Mouse (Mus musculus): ENCODE results near the gene Nt5c1a. TPM values are rescaled to one million over a fixed set of nuclear protein-coding genes. Genes with fewer than 3 reads are reported as not detected.

Nt5c1a gene
- polyA plus RNA-seq, 1 experiment from 2014 or later, result not detected

GRCm38 (mm10) chr4:123162305-123162917 lies 38.9 kb upstream of the Nt5c1a start:
- no peak overlapping the region for H3K4me3 ChIP-seq (replicated peaks; ENCODE audit: low read depth, low read length)
- WGBS, result 8% methylated on average over 15 of the region's 15 CpGs
- H3K36me3 ChIP-seq (ENCODE audit: control insufficient read depth, insufficient read depth, low read length), result no peaks in the 10 kb centered on the region
- peak overlapping the region; percentile 45 for H3K4me2 ChIP-seq (ENCODE audit: low read length)
- DNase-seq (peak; percentile 72), ATAC-seq (ENCODE audit: low FRiP score, low TSS enrichment) (no peak)
- no peak overlapping the region; the same call in 1 of the 2 replicates for H3K9ac ChIP-seq (replicated peaks; ENCODE audit: low read length)
- peak overlapping the region; percentile 20; the same call in 1 of the 2 replicates for H3K27ac ChIP-seq (replicated peaks; ENCODE audit: low read depth, low read length)
- no peaks in the 10 kb centered on the region for H3K27me3 ChIP-seq (ENCODE audit: control insufficient read depth, insufficient read depth, low read length)
- no peaks in the 10 kb centered on the region for H3K9me3 ChIP-seq (ENCODE audit: control insufficient read depth, low read length)
- H3K4me1 ChIP-seq (ENCODE audit: control insufficient read depth, insufficient read depth, low read length), result peaks cover 14% of the 10 kb centered on the region

DNA sequence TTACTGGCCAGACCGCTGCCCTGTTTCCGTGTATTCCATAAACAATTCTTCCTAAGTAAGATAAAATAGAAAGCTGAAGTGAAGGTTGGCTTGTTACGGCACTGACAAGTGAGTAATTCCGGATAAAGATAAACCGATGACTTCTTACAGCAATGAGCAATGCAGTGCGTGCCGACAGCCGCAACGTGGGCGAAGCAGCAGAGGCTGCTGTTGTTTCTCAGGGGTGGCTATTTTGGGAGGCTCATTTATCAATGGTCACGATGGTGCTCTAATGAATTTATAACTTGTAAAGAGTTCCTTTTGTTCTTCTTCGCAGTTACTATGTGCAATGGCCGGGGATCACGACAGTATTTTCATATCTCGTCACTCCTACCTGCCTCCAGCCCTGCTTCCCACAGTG lies 37.1 kb upstream of the Nt5c1a start:
- DNase-seq (no peak), ATAC-seq (ENCODE audit: low FRiP score, low TSS enrichment) (no peak)
- WGBS, result 92% methylated on average over 15 of the region's 15 CpGs
- H3K4me2 ChIP-seq (ENCODE audit: low read length), result no peak overlapping the region
- H3K4me1 ChIP-seq (ENCODE audit: control insufficient read depth, insufficient read depth, low read length), result peaks cover 14% of the 10 kb centered on the region
- H3K4me3 ChIP-seq (replicated peaks; ENCODE audit: low read depth, low read length), result no peak overlapping the region
- H3K9ac ChIP-seq (replicated peaks; ENCODE audit: low read length), result no peak overlapping the region
- H3K36me3 ChIP-seq (ENCODE audit: control insufficient read depth, insufficient read depth, low read length), result no peaks in the 10 kb centered on the region
- no peak overlapping the region for H3K27ac ChIP-seq (replicated peaks; ENCODE audit: low read depth, low read length)
- H3K27me3 ChIP-seq (ENCODE audit: control insufficient read depth, insufficient read depth, low read length), result no peaks in the 10 kb centered on the region
- 0 out of 2 replicates have a peak, but pooled peaks cover 2% of the 10 kb centered on the region for H3K9me3 ChIP-seq (ENCODE audit: control insufficient read depth, low read length)

DNA sequence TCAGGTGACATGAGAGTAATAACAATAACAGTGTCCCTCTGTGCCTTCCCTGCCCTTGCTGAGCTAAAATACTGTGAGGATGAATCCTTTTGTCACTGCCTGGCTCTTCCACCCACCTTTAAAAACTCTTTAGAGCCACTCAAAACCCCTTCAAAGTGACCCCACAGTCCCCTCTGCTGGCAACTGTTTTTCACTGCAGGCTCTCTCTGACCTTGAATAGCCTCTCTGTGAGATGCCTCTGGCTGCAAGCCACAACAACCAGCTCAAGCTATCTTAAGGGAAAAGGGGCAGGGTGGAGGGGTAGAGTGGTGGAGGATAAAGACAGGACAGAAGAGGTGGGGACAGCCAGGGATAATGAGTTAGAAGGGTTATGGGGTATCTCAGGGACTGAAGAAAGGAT lies 29.5 kb upstream of the Nt5c1a start:
- Histone ChIP-seq H3K36me3 (ENCODE audit: control insufficient read depth, insufficient read depth, low read length) (no peaks in the 10 kb centered on the region), H3K4me2 (ENCODE audit: low read length) (no peak overlapping the region), H3K4me3 (replicated peaks; ENCODE audit: low read depth, low read length) (no peak overlapping the region), H3K4me1 (ENCODE audit: control insufficient read depth, insufficient read depth, low read length) (no peaks in the 10 kb centered on the region), H3K27ac (replicated peaks; ENCODE audit: low read depth, low read length) (no peak overlapping the region), H3K9ac (replicated peaks; ENCODE audit: low read length) (no peak overlapping the region), H3K27me3 (ENCODE audit: control insufficient read depth, insufficient read depth, low read length) (no peaks in the 10 kb centered on the region), H3K9me3 (ENCODE audit: control insufficient read depth, low read length) (peaks cover 6% of the 10 kb centered on the region; the same call in 1 of the 2 replicates)
- DNase-seq (peak; percentile 14), ATAC-seq (ENCODE audit: low FRiP score, low TSS enrichment) (no peak)

GRCm38 (mm10) chr4:123182328-123183238 lies 18.7 kb upstream of the Nt5c1a start, which contains the start of gene Hpcal4:
Hpcal4 (plus strand) TSS chr4:123183227.
- no peaks in the 10 kb centered on the region for H3K36me3 ChIP-seq (ENCODE audit: control insufficient read depth, insufficient read depth, low read length)
- peaks cover 22% of the 10 kb centered on the region for H3K27me3 ChIP-seq (ENCODE audit: control insufficient read depth, insufficient read depth, low read length)
- under 1% methylated on average over 44 of the region's 44 CpGs for WGBS
- H3K4me3 ChIP-seq (replicated peaks; ENCODE audit: low read depth, low read length), result peak within 1 kb of the TSS; percentile 51
- peak; percentile 85 for DNase-seq
- peaks cover 15% of the 10 kb centered on the region for H3K4me1 ChIP-seq (ENCODE audit: control insufficient read depth, insufficient read depth, low read length)
- no peaks in the 10 kb centered on the region for H3K9me3 ChIP-seq (ENCODE audit: control insufficient read depth, low read length)
- H3K27ac ChIP-seq (replicated peaks; ENCODE audit: low read depth, low read length), result peak within 1 kb of the TSS; percentile 66
- H3K9ac ChIP-seq (replicated peaks; ENCODE audit: low read length), result peak within 1 kb of the TSS; percentile 57
- peak; percentile 68 for ATAC-seq (ENCODE audit: low FRiP score, low TSS enrichment)
- H3K4me2 ChIP-seq (ENCODE audit: low read length), result peak within 1 kb of the TSS; percentile 76

DNA sequence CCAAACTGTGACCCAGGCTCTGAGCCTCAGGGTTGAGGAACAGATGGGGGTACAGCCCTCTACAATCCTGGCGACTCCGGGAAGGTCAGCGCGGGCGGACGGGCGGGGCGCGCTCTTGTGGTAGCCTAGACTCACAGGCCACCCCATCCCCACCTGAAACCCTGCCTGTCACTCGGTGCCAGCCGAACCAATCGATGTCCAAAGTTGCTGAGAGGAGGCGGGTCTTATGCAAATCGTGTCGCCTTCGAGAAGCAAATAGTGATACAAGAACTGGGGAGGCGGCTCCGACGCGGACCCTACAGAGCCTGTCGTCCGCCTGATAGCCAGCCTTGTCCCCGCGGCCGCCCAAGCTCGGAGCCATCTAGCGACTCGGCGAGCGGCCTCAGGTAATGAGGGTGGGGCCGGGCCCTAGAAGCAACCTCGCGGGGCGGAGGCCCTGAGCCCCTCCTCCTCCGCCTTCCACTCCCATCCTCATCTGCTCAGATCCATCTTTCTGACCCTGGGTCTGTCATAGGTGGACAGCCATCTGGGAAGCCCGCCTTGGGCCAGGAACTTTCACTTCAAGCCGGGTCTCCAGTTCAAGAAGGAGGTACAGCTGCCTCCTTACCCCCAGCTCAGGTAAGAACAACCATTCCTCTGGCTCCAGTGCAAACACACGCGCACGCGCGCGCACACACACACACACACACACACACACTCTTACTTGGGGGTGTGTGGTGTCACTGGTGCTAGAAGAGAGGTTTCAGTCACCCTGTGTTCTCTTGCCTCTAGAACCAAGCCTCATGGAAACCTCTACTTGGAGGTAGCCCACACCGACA lies 17.9 kb upstream of the Nt5c1a start:
- peaks cover 15% of the 10 kb centered on the region for H3K4me1 ChIP-seq (ENCODE audit: control insufficient read depth, insufficient read depth, low read length)
- no peaks in the 10 kb centered on the region for H3K36me3 ChIP-seq (ENCODE audit: control insufficient read depth, insufficient read depth, low read length)
- 9% methylated on average over 44 of the region's 44 CpGs for WGBS
- no peaks in the 10 kb centered on the region for H3K9me3 ChIP-seq (ENCODE audit: control insufficient read depth, low read length)
- peak overlapping the region; percentile 66 for H3K27ac ChIP-seq (replicated peaks; ENCODE audit: low read depth, low read length)
- H3K4me3 ChIP-seq (replicated peaks; ENCODE audit: low read depth, low read length), result peak overlapping the region; percentile 51
- H3K27me3 ChIP-seq (ENCODE audit: control insufficient read depth, insufficient read depth, low read length), result peaks cover 22% of the 10 kb centered on the region
- peak; percentile 92 for DNase-seq
- H3K9ac ChIP-seq (replicated peaks; ENCODE audit: low read length), result peak overlapping the region; percentile 57
- ATAC-seq (ENCODE audit: low FRiP score, low TSS enrichment), result peak; percentile 91
- peak overlapping the region; percentile 76 for H3K4me2 ChIP-seq (ENCODE audit: low read length)

DNA sequence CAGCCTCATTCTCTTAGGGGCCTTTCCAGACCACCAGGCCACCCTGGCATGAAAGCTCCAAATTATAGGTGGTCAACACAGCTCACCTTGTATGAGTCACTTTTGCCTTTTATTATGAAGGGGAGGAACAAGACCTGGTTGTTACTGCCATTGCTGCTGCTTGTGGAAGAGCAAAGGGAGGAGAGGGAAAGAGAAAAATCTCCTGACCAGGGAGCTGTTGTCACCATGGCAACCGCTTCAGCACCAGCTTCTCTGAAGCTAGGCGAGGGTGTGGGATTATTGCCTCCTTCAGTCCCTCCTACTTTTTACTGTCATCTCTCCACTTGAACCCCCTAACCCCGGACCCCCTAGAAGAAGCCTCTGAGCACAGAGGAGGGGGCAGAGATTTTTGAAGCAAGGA lies 16.5 kb upstream of the Nt5c1a start:
- Histone ChIP-seq H3K27me3 (ENCODE audit: control insufficient read depth, insufficient read depth, low read length) (peaks cover 22% of the 10 kb centered on the region), H3K9ac (replicated peaks; ENCODE audit: low read length) (no peak overlapping the region), H3K27ac (replicated peaks; ENCODE audit: low read depth, low read length) (peak overlapping the region; percentile 43; the same call in 1 of the 2 replicates), H3K4me2 (ENCODE audit: low read length) (peak overlapping the region; percentile 76), H3K4me1 (ENCODE audit: control insufficient read depth, insufficient read depth, low read length) (peaks cover 15% of the 10 kb centered on the region), H3K9me3 (ENCODE audit: control insufficient read depth, low read length) (no peaks in the 10 kb centered on the region), H3K36me3 (ENCODE audit: control insufficient read depth, insufficient read depth, low read length) (no peaks in the 10 kb centered on the region), H3K4me3 (replicated peaks; ENCODE audit: low read depth, low read length) (no peak overlapping the region)
- ATAC-seq (ENCODE audit: low FRiP score, low TSS enrichment) (no peak), DNase-seq (peak; percentile 76)
- 29% methylated on average over 3 of the region's 3 CpGs for WGBS

DNA sequence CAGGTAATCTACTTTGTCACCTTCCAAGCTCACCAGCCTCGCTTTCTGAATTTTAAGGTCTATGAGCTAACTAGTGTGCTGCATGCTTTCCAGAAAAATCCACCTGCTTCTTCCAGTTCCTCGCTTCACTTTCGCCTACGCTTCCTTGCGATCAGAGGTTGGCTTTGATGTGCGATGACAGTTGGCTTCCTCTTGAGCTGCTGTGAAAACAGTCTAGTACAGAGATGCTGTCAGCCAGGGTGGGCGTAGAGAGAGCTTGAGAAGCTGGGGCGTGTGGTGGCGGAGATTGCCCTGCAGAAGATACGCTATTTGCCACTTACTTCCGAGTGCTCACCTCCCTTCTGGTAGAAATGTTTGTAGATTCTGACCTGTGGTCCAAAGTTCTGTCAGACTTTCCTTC lies 9.0 kb upstream of the Nt5c1a start:
- H3K27me3 ChIP-seq (ENCODE audit: control insufficient read depth, insufficient read depth, low read length), result no peaks in the 10 kb centered on the region; the same call in 1 of the 2 replicates
- no peak for DNase-seq
- H3K36me3 ChIP-seq (ENCODE audit: control insufficient read depth, insufficient read depth, low read length), result peaks cover 5% of the 10 kb centered on the region; the same call in 1 of the 2 replicates
- WGBS, result 92% methylated on average over 11 of the region's 11 CpGs
- no peak overlapping the region for H3K4me3 ChIP-seq (replicated peaks; ENCODE audit: low read depth, low read length)
- H3K9me3 ChIP-seq (ENCODE audit: control insufficient read depth, low read length), result no peaks in the 10 kb centered on the region
- H3K4me2 ChIP-seq (ENCODE audit: low read length), result no peak overlapping the region
- ATAC-seq (ENCODE audit: low FRiP score, low TSS enrichment), result no peak
- no peaks in the 10 kb centered on the region for H3K4me1 ChIP-seq (ENCODE audit: control insufficient read depth, insufficient read depth, low read length)
- no peak overlapping the region for H3K9ac ChIP-seq (replicated peaks; ENCODE audit: low read length)
- no peak overlapping the region for H3K27ac ChIP-seq (replicated peaks; ENCODE audit: low read depth, low read length)

DNA sequence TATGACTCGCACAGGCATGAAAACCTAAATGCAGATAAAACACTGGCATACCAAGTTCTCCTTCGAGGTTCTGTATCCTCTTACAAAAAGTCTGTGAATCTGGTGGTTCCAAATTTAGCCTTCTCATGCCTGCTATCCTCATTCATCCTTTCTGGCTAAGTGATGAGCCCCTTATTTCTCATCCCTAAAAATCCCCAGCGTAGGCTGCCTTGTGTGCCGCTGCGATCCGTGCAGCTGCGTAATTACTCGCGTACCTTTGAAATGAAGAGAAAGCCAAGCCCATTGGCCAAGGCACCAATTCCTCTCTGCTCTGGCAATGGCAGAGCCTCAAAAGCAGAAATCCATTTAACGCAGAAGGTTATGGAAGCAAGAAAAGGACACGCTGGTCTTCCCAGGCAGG lies 7.5 kb upstream of the Nt5c1a start:
- Histone ChIP-seq H3K27ac (replicated peaks; ENCODE audit: low read depth, low read length) (no peak overlapping the region), H3K9ac (replicated peaks; ENCODE audit: low read length) (no peak overlapping the region), H3K36me3 (ENCODE audit: control insufficient read depth, insufficient read depth, low read length) (peaks cover 5% of the 10 kb centered on the region; the same call in 1 of the 2 replicates), H3K9me3 (ENCODE audit: control insufficient read depth, low read length) (no peaks in the 10 kb centered on the region), H3K27me3 (ENCODE audit: control insufficient read depth, insufficient read depth, low read length) (no peaks in the 10 kb centered on the region; the same call in 1 of the 2 replicates), H3K4me3 (replicated peaks; ENCODE audit: low read depth, low read length) (no peak overlapping the region), H3K4me2 (ENCODE audit: low read length) (no peak overlapping the region), H3K4me1 (ENCODE audit: control insufficient read depth, insufficient read depth, low read length) (no peaks in the 10 kb centered on the region)
- ATAC-seq (ENCODE audit: low FRiP score, low TSS enrichment) (no peak), DNase-seq (no peak)
- WGBS, result 88% methylated on average over 11 of the region's 11 CpGs

Data from midbrain, embryonic 14.5 days (tissue).